Mouse (Mus musculus): ENCODE data around the gene Pdzd2. TPM values are rescaled to one million over a fixed set of nuclear protein-coding genes. Genes with fewer than 3 reads are reported as not detected.

Pdzd2 gene
- total RNA-seq, 2 experiments from 2014 or later, result 178 to 205 TPM

- DNase-seq, result peak; percentile 53
Measured at GRCm38 (mm10) chr15:12577054-12577696, 162.5 kb downstream of the Pdzd2 start.

DNA sequence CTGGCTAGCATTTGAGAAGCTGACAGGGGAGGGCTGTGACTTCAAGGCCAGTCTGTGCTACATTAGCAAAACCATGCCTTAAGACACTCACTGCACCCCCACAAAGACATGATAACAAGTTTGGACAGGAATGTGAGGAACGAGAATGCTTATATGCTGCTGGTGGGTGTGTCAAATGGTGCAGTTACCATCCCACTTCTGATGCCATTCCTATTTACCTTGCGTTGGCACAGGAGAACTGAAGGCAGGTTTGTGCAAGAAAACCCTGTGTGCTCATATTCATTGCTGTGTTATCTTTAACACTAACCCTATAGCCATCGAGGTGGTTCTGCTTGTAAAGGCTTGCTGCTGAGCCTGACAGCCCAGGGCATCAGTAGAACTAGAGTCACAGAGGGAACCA, 166.1 kb downstream of the Pdzd2 start:
- no peak for DNase-seq

DNA sequence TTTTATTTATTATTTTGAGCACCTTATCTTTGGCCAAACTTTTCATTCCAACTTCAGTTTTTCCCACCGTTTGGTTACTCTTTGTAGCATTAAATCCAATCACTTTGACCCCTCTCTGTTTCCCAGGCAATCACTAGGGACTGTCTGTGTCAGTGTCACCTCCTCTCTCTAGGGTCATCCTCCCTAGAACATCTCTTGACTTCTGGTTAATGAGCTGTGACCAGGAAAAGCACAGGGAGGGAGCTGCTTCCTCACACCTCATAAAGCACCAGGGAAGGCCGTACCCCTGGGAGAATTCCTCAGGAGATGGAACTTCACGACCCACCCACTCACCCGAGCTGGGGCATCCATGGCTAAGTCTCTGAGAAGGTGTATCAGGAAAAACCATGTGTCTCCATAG, 168.6 kb downstream of the Pdzd2 start:
- no peak for DNase-seq

- DNase-seq, result no peak
Measured at GRCm38 (mm10) chr15:12566637-12567440, 172.9 kb downstream of the Pdzd2 start.

- no peak for DNase-seq
Measured at GRCm38 (mm10) chr15:12565281-12565680, 174.4 kb downstream of the Pdzd2 start.

GRCm38 (mm10) chr15:12560505-12560904, 179.2 kb downstream of the Pdzd2 start:
- no peak for DNase-seq

GRCm38 (mm10) chr15:12557663-12558436, 181.9 kb downstream of the Pdzd2 start:
- DNase-seq, result no peak

DNA sequence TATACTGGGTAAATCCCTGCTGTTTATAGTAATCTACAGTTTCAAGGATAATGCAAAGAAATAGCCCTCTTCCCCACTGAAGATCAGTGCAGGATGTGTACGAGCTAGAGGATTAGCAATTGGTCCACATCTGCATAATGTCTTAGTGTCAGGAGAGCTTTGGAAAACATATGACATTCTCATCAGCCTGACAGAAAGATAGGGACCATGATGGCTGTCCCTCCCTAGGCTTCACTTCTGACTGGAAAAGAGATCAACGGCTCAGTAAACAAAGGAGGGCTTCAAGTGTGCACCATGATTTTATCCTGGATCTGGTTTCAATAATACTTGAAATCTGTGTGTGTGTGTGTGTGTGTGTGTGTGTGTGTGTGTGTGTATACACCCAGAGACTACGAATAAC, 186.5 kb downstream of the Pdzd2 start:
- no peak for DNase-seq

- no peak for DNase-seq
Measured at GRCm38 (mm10) chr15:12550919-12551318, 188.8 kb downstream of the Pdzd2 start.

DNA sequence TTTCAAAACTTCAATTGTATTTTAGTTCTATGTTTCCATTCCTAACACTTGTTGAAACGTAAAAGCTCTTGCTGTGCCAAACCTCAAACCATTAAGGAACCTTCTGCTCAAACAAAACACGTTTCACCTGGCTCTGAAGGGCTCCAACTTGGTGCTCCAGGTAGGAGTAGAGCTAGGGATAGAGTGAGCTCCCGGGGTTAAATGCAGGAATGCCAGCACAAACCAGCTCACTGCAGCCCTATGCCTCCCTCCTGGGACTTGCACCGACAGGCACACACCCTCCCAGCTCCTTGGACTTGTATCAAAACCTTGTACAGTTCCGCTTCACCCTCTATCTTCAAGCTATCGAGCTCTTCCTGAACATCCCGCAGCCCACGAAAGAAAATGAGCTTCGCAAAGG, 189.3 kb downstream of the Pdzd2 start:
- no peak for DNase-seq

- peak; percentile 74 for DNase-seq
Measured at GRCm38 (mm10) chr15:12549919-12550305, 189.8 kb downstream of the Pdzd2 start.

- peak; percentile 55 for DNase-seq
Measured at GRCm38 (mm10) chr15:12549271-12549918, 190.3 kb downstream of the Pdzd2 start.

DNA sequence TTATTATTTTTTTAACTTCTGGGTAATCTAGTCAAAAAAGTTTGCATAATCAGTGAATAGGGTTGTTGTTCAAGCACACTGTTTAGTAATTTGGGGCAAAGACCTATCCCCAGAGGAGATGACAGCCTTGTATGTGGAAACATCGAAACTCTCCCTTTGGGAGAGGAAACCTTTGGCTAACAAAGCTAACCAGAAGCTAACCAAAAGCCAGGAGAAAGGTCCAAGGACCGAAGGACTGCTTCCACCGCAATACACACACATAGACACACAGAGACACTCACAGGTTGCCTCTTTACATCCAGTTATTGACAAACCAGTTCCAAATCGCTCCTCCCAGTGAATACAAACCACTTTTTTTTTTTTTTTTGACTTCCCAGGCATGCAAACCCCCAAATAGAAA, 191.0 kb downstream of the Pdzd2 start:
- DNase-seq, result no peak

DNA sequence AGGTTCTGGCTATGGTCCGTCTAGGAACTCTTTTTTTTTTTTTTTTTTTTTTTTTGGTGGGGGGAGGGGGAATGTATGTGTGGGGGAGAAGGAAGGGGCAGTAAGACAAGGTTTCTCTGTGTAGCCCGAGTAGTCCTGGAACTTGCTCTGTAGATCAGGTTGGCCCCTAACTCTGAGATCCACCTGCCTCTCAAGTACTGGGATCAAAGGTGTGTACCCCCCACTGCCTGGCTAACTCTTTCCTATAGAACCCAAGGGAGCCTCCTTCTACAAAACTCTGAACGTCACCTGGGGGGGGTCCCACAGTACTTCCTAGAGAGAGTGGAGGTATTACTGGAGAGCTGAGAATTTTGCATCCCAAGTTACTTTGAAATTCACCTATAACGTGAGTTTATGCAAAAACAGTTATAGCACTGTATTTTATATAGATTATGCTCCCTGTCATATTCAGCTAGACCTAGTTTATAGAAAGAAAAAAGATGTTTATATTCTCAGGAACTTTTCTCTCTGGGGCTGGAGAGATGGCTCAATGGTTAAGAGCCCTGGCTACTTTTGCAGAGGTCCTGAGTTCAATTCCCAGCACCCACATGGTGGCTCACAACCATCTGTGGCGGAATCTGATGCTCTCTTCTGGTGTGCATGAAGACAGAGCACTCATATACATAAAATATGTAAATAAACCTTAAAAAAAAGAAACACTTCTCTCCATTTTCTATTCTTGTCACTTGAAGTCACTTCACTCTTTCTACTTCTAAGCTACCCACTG, 191.9 kb downstream of the Pdzd2 start:
- DNase-seq, result no peak

DNA sequence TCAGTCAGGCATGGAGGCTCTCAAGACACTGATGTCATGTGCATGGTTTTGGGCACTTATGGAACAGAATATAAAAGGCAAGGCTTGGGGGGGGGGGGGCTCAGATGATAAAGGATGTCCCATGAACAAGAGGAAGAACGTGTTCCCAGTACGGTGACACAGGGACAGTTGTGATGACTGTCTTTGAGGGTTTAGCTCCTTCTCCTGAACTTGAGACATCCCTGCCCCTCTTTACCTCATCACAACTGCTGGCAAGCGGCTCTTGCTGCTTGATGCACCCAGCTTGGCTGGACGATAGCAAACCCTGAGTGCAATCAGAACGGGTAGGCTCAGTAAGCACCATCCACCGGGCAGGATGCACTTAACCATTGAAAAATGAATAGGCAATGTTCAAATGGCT, 192.9 kb downstream of the Pdzd2 start:
- DNase-seq, result no peak

GRCm38 (mm10) chr15:12545671-12546070, 194.1 kb downstream of the Pdzd2 start:
- peak; percentile 57 for DNase-seq

DNA sequence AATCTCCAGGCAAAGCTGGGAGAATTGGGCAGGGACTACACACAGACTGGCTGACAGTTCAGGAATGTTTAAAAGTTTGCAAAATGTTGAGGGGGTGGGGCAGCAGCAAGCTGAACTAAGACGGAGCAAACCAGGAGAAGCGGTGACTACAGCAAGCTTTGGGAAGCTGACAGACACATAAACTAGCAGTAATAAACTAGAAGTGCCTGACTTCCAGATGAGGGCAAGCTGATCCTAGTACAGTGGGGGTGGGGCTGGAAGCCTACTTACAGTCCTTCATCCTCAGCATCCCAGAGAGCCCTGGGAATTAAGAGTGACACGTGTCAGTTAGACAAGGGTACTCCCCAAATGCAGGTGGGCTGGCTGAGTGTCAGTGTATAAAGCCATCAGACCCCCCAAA, 194.5 kb downstream of the Pdzd2 start:
- no peak for DNase-seq

DNA sequence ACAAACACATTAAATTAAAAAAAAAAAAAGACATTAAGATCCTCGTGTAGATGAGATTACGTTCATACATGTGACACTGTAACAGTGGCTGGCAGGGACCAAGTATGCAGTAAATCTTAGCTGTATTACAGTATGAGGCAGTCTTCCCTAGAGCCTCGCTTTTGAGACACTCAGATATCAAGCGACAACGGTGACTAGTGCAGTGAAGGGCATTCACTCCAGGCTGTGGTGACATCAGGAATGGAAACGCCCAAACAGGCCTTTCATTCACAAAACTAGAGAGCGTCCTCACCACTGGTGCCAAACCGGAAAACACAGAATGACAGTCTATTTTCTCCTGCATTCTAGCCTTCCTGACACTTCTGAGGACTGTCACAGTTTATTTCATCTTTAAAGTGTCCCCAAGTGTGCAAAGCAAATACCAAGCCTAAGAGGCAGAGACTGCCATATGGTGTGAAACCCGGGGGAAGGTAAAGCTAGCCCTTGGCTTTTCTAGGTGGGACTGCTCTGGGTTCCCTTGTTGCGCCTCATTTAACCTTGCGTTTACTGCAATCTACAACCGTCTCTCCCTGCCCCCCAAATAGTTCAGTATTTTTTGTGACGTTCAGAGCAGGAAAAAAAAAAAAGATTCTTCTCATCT, 195.9 kb downstream of the Pdzd2 start:
- no peak for DNase-seq

- DNase-seq, result no peak
Measured at GRCm38 (mm10) chr15:12542316-12542715, 197.4 kb downstream of the Pdzd2 start.

DNA sequence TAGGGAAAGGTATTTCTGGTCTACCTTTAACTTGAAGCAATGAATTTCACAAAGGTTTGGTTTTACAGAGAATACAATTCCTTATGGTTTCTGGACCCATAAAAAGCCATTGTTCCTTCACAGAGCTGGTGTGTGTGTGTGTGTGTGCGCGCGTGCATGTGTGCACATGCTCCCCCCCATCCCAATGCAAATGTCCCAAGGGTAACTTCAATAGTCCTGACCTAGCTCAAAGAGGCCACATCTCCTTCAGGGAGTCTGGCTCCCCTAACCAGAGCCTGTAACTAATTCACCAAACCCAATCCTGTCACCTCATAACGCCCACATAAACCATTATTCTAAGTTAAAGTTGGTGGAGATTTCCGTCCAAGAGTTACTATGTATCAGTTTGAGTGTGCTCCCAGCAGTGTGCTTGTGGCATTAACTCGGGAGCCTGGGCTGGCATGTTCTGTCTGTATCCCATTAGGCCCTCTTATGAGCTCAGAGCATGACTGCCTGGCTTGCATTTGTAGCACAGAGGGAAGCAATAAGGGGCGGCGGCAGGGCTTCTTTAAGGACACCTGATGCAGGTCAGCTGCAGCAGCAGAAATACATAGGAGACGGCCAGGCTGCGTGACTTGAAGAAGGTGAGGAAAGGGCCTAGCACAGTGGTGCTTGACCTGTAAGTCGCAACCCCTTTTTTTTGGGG, 200.0 kb downstream of the Pdzd2 start:
- no peak for DNase-seq

GRCm38 (mm10) chr15:12533254-12533653, 206.5 kb downstream of the Pdzd2 start:
- no peak for DNase-seq
